Mouse (Mus musculus): Measurements from ENCODE around the gene Cds1. TPM values are rescaled to one million over a fixed set of nuclear protein-coding genes. Genes with fewer than 3 reads are reported as not detected.

Cds1 gene
- polyA plus RNA-seq, 1 experiment from 2014 or later: 10.9 TPM

DNA sequence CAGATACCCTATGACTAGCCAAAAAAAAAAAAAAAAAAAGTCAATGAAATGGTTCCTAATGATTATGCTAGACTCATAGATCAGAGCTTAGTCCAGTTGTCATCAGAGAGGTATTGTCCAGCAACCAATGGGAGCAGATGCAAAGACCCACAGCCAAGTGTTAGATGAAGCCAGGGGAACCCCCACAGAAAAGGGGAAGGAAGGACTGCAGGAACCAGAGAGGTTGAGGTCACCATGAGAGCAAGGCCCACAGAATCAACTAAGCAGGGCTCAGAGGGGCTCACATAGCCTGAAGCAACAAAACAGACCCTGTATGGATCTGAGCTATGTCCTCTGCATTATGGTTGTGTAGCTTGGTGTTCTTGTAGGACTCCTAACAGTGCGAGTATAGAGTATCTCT, 11.2 kb upstream of the Cds1 start:
- WGBS: 92% methylated on average over 1 of the region's 1 CpGs
- H3K27me3 ChIP-seq: no peaks in the 10 kb centered on the region
- no peaks in the 10 kb centered on the region for H3K9me3 ChIP-seq (replicated peaks)
- no peak overlapping the region for H3K4me2 ChIP-seq
- no peak overlapping the region for H3K4me3 ChIP-seq (replicated peaks)
- H3K9ac ChIP-seq: no peak overlapping the region
- H3K36me3 ChIP-seq: no peaks in the 10 kb centered on the region
- no peak overlapping the region for H3K27ac ChIP-seq
- no peaks in the 10 kb centered on the region for H3K4me1 ChIP-seq
- no peak for ATAC-seq (replicated peaks; ENCODE audit: low FRiP score)

DNA sequence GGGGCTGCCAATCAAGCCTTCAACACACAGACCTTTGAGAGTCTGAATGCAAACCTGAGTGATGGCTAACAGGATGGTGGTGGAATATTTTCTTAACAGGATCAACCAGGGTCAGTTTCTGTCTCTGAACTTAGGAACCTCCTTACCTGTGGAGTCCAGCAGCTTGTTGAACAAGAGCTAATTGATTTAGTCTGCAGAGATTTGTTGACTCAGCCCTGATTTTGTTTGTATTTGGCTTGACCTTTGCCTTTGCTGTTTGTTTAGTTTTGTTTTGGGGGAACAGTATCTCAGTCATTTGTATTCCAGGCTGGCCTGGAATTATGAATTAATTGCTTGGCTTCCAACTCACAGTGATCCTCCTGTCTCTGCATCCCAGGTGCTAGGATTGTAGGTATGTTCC, 7.3 kb upstream of the Cds1 start:
- Histone ChIP-seq H3K4me1 (no peaks in the 10 kb centered on the region), H3K27ac (no peak overlapping the region), H3K27me3 (peaks cover 4% of the 10 kb centered on the region; the same call in 1 of the 2 replicates), H3K4me3 (replicated peaks) (no peak overlapping the region), H3K9ac (no peak overlapping the region), H3K36me3 (no peaks in the 10 kb centered on the region), H3K4me2 (no peak overlapping the region), H3K9me3 (replicated peaks) (no peaks in the 10 kb centered on the region)
- ATAC-seq (replicated peaks; ENCODE audit: low FRiP score): no peak

DNA sequence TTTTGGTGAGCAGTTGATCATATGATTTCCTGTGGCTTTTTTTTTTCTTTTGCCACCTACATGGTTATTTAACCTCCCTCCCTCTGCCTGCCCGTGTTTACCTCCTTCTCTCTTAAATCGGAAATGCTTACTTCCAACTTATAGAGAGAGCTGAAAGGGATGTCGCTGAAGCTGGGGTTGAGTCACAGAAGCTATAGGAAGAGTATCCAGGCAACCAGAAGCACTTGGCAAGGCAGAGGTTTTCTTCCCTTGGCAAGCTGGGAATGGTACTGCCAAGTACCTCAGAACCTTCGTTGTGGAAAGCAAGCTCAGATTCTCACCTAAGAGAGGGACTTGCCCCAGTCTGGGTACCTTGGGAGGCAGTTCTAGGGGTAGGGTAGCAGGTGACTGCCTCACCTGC, 3.2 kb upstream of the Cds1 start:
- H3K9ac ChIP-seq: no peak overlapping the region
- 78% methylated on average over 4 of the region's 4 CpGs for WGBS
- peaks cover 43% of the 10 kb centered on the region for H3K27me3 ChIP-seq
- no peak overlapping the region for H3K27ac ChIP-seq
- no peak overlapping the region for H3K4me3 ChIP-seq (replicated peaks)
- ATAC-seq (replicated peaks; ENCODE audit: low FRiP score): no peak
- no peaks in the 10 kb centered on the region for H3K9me3 ChIP-seq (replicated peaks)
- H3K4me1 ChIP-seq: peaks cover 20% of the 10 kb centered on the region
- H3K36me3 ChIP-seq: no peaks in the 10 kb centered on the region
- no peak overlapping the region for H3K4me2 ChIP-seq

DNA sequence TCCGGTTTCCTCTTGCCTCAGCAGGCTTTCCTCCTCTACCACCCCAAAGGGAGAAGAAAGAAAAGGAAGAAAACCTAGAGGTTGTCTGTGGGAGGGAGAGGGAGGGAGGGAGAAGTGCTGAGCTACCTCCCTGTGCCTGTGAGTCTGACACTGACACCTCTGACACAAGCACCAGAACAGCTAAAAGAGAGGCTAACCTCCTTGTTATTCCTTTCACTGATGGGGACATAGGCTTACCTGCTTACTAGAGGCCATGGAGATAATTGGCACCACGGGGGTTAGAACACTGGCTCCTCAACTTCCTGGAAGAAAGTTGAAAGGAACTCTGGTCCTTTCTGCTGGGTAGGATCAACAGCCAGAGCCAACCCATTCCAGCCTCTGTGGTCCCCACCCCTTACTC, 1.4 kb upstream of the Cds1 start:
- no peaks in the 10 kb centered on the region for H3K36me3 ChIP-seq
- H3K4me2 ChIP-seq: no peak overlapping the region
- no peak overlapping the region for H3K4me3 ChIP-seq (replicated peaks)
- H3K4me1 ChIP-seq: peaks cover 22% of the 10 kb centered on the region
- H3K27ac ChIP-seq: no peak overlapping the region
- WGBS: 24% methylated on average over 2 of the region's 2 CpGs
- no peak for ATAC-seq (replicated peaks; ENCODE audit: low FRiP score)
- H3K9ac ChIP-seq: no peak overlapping the region
- H3K9me3 ChIP-seq (replicated peaks): no peaks in the 10 kb centered on the region
- H3K27me3 ChIP-seq: peaks cover 61% of the 10 kb centered on the region

DNA sequence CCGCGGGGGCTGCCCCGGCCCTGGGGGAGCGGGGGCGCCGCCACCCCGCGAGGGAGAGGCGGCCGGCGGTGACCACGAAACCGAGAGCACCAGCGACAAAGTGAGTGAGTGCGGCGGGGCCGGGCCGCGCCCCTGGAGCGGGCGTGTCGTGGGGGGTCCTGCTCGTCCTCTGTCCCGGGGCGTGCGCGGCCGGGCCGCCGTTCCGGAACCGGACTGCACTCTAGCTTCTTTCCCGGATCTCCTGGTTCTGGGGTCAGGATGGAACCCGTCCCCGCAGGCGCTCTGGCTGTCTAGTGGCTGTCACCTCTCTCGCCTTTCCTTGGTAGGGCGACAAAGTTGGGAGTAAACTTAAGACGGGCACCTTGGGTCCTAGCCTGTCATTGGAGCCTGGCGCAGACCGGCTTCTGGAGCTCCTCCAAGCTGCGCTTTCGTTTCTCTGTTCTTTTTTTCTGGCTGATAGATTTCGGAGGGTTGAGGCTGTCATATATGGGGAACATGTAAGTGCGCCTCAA, 516 bp downstream of the Cds1 start:
- no peaks in the 10 kb centered on the region for H3K9me3 ChIP-seq (replicated peaks)
- H3K36me3 ChIP-seq: no peaks in the 10 kb centered on the region
- peak overlapping the region; percentile 67 for H3K9ac ChIP-seq
- peak overlapping the region; percentile 78 for H3K4me3 ChIP-seq (replicated peaks)
- WGBS: under 1% methylated on average over 43 of the region's 45 CpGs
- H3K4me2 ChIP-seq: peak overlapping the region; percentile 99
- peak; percentile 52 for ATAC-seq (replicated peaks; ENCODE audit: low FRiP score)
- peak overlapping the region; percentile 61 for H3K27ac ChIP-seq
- H3K27me3 ChIP-seq: peaks cover 70% of the 10 kb centered on the region
- H3K4me1 ChIP-seq: peaks cover 22% of the 10 kb centered on the region

DNA sequence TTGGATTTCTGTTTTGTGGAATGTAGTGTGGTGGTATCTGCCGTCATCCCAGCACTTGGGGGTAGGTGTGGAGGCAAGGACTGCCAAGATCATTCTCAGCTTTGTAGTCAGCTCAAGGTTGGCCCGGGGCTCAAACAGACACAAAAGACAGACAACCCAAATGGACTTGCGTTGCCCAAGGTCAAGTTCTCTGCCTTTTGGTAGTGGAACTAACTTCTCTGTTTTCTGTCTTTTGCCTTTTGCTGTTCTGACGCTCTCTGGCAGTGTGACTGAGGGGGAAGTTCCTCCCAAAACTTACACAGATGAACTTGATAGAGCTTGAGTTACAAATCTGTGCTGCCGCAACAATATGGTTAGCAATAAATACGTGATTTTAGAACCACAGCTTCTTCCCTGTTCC, 1.3 kb downstream of the Cds1 start:
- 16% methylated on average over 6 of the region's 6 CpGs for WGBS
- H3K9ac ChIP-seq: no peak overlapping the region
- H3K27ac ChIP-seq: no peak overlapping the region
- H3K36me3 ChIP-seq: no peaks in the 10 kb centered on the region
- peaks cover 22% of the 10 kb centered on the region for H3K4me1 ChIP-seq
- peak overlapping the region; percentile 78 for H3K4me3 ChIP-seq (replicated peaks)
- H3K4me2 ChIP-seq: peak overlapping the region; percentile 99
- no peaks in the 10 kb centered on the region for H3K9me3 ChIP-seq (replicated peaks)
- no peak for ATAC-seq (replicated peaks; ENCODE audit: low FRiP score)
- peaks cover 70% of the 10 kb centered on the region for H3K27me3 ChIP-seq

DNA sequence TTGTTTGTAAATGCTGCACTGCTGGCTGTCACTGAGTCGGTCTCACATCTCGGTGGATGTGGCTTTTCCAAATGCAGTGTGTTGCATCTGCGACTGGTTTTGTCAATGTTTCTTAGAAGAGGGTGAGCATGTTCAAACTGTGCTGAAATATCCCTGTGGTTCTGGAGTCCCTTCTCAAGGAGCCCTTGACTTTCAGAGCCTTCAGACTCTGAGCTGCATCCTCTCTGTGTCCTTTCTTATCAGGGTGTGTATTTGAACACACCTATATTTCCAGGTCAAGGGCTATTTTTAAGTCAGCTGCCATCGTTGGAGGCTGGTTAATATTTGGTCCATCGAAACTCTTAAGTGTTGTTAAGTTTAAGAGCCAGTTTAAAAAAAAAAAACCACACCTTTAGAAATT, 2.2 kb downstream of the Cds1 start:
- no peak for ATAC-seq (replicated peaks; ENCODE audit: low FRiP score)
- Histone ChIP-seq H3K4me1 (peaks cover 22% of the 10 kb centered on the region), H3K9ac (no peak overlapping the region), H3K9me3 (replicated peaks) (no peaks in the 10 kb centered on the region), H3K4me2 (peak overlapping the region; percentile 99; the same call in 1 of the 2 replicates), H3K27ac (no peak overlapping the region), H3K4me3 (replicated peaks) (no peak overlapping the region), H3K36me3 (no peaks in the 10 kb centered on the region), H3K27me3 (peaks cover 66% of the 10 kb centered on the region)
- 67% methylated on average over 5 of the region's 5 CpGs for WGBS

DNA sequence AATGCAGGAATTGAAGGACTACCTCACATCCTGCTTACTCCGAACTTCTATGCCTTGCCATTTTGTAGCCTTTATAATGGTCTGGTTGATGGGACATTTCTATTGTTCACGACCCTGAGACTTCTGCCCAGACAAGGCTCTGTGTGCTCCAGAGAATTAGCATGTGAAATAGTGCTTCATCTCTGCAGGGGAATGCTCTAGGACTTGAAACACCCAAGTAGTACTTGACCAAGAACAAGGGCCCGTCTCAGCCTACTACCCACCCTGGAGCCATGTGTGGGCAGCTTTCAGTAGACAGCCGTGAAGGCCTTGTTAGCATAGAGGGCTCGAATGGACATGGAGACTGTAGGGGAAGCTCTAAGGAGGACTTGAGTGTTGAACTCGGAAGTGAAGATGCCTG, 2.6 kb downstream of the Cds1 start:
- no peak for ATAC-seq (replicated peaks; ENCODE audit: low FRiP score)
- 78% methylated on average over 6 of the region's 6 CpGs for WGBS
- Histone ChIP-seq H3K9me3 (replicated peaks) (no peaks in the 10 kb centered on the region), H3K4me1 (peaks cover 22% of the 10 kb centered on the region), H3K27me3 (peaks cover 66% of the 10 kb centered on the region), H3K9ac (no peak overlapping the region), H3K27ac (no peak overlapping the region), H3K4me2 (no peak overlapping the region), H3K4me3 (replicated peaks) (no peak overlapping the region), H3K36me3 (no peaks in the 10 kb centered on the region)

DNA sequence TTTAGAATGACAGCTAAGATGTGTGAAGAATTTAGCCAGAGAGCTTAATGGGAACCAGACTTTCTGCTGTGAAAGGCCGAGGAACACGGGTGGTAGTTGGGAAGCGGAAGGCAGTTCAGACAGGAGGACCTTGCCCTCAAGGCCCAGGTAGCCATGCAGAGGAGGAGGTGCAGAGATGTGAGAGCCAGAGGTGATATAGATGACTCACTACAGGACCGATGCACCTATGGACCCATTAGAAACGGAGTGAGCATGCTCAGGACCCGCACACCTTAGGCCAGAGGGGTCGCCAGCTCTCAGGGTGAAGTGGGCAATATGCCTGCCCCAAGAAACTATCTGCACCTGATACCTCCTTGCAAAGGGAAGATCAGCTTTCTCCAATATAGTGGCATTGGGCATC, 3.6 kb downstream of the Cds1 start:
- ATAC-seq (replicated peaks; ENCODE audit: low FRiP score): no peak
- no peak overlapping the region for H3K27ac ChIP-seq
- 90% methylated on average over 7 of the region's 7 CpGs for WGBS
- peaks cover 22% of the 10 kb centered on the region for H3K4me1 ChIP-seq
- H3K4me2 ChIP-seq: no peak overlapping the region
- H3K27me3 ChIP-seq: peaks cover 57% of the 10 kb centered on the region
- no peak overlapping the region for H3K4me3 ChIP-seq (replicated peaks)
- no peaks in the 10 kb centered on the region for H3K9me3 ChIP-seq (replicated peaks)
- H3K36me3 ChIP-seq: no peaks in the 10 kb centered on the region
- H3K9ac ChIP-seq: no peak overlapping the region

DNA sequence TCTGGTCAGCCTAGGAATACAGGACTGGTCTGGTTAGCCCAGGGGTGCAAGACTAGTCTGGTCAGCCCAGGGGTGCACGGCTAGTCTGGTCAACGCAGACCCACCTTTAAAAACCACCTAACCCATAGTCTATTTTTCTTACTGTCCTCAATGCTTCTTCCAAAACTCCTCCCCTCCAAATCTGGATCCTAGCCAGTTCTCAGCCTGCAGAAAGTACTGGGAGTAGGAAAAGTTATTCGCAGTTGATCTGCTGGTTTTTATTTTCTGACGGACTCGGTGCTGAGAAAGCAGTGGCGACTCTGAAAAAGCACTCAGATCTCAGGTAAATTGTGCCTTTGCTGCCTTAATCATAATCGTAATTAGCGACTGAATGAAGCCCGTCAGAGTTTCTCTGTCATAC, 7.7 kb downstream of the Cds1 start:
- no peak for ATAC-seq (replicated peaks; ENCODE audit: low FRiP score)

DNA sequence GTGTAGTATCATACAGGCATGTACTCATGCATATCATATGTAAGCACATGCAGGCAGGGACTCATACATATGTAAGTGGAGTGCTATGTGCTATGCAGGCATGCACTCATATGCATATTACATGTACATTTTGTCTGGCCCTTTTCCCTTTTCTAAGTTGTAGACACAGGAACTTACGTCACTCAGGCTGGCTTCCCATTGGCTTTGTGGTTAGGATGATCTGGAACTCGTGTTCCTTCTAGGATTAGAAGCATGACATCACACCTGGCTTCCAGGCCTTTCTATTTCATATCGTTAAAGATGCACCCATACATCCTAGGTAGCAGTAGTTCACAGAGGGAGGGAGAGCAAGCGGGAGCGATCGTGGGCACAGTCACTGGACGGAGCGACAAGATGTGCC, 10.3 kb downstream of the Cds1 start:
- Histone ChIP-seq H3K4me3 (replicated peaks) (no peak overlapping the region), H3K4me2 (no peak overlapping the region), H3K9ac (no peak overlapping the region), H3K9me3 (replicated peaks) (no peaks in the 10 kb centered on the region), H3K27me3 (peaks cover 2% of the 10 kb centered on the region), H3K36me3 (no peaks in the 10 kb centered on the region), H3K4me1 (no peaks in the 10 kb centered on the region), H3K27ac (no peak overlapping the region)
- ATAC-seq (replicated peaks; ENCODE audit: low FRiP score): no peak
- 90% methylated on average over 8 of the region's 8 CpGs for WGBS

More for the DNA sequence above, 7.7 kb downstream of the Cds1 start:
- Histone ChIP-seq H3K27me3 (peaks cover 19% of the 10 kb centered on the region), H3K36me3 (no peaks in the 10 kb centered on the region), H3K4me3 (replicated peaks) (no peak overlapping the region), H3K9me3 (replicated peaks) (no peaks in the 10 kb centered on the region), H3K27ac (no peak overlapping the region), H3K4me2 (no peak overlapping the region), H3K4me1 (no peaks in the 10 kb centered on the region), H3K9ac (no peak overlapping the region)
- WGBS: 75% methylated on average over 9 of the region's 9 CpGs

DNA sequence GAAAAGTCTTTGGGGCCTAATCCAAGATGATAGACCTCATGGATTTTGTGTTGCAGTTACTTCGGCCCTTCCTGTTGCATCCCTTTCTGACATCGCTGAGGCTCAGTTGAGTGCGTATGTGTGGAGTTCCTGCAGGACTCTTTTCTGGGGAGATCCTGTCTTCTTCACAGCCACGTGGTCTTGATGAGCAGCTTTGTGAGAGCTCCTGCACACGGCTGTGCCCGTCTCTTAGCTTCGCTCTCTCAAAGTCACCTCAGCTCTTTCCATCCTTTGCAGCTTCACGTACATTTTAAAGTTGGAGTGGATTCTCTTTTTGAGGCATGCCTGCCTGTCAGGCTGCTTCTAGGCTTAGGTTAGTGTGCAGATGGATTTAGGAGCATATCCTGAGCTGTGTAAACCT, 11.6 kb downstream of the Cds1 start:
- H3K36me3 ChIP-seq: no peaks in the 10 kb centered on the region
- no peak overlapping the region for H3K4me2 ChIP-seq
- H3K27me3 ChIP-seq: no peaks in the 10 kb centered on the region
- 91% methylated on average over 8 of the region's 8 CpGs for WGBS
- no peak overlapping the region for H3K27ac ChIP-seq
- no peaks in the 10 kb centered on the region for H3K9me3 ChIP-seq (replicated peaks)
- no peak overlapping the region for H3K9ac ChIP-seq
- no peak overlapping the region for H3K4me3 ChIP-seq (replicated peaks)
- no peak for ATAC-seq (replicated peaks; ENCODE audit: low FRiP score)
- no peaks in the 10 kb centered on the region for H3K4me1 ChIP-seq

DNA sequence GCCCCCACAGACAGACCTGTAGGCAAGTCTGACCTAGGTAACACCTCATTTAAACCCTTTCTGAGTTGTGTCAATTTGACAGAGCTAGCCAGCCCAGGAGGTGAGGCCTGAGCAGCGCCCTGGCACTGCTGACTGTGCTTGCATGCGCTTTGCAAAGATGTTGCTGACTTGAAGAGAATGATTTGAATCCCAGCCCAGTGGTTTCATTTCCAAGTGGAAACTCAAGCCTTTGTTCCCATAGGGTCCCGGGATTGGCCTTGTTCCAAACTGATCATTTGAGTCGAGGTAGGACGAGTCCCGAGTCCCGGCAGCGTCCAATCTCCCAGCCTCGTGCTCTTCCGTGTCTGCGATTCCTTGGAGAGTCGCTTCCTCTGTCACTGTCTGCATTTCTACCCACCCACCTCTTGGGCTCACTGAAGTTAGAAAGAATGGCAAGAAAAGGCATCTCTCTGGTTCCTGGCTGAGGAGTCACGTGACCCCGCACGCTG, 14.5 kb downstream of the Cds1 start:
- 89% methylated on average over 15 of the region's 15 CpGs for WGBS

More for the DNA sequence above, 14.5 kb downstream of the Cds1 start:
- no peak overlapping the region for H3K4me2 ChIP-seq
- H3K9me3 ChIP-seq (replicated peaks): no peaks in the 10 kb centered on the region
- H3K27ac ChIP-seq: no peak overlapping the region
- H3K27me3 ChIP-seq: no peaks in the 10 kb centered on the region
- H3K9ac ChIP-seq: no peak overlapping the region
- no peaks in the 10 kb centered on the region for H3K36me3 ChIP-seq
- H3K4me3 ChIP-seq (replicated peaks): no peak overlapping the region
- no peak for ATAC-seq (replicated peaks; ENCODE audit: low FRiP score)
- H3K4me1 ChIP-seq: no peaks in the 10 kb centered on the region
